ENCODE assay signal across 22 mouse cellular contexts in genomic region chr12:72287332-72288004, GRCm38 (mm10).
DNase-seq lines count a peak whose midpoint lies in the region; ATAC-seq and TF ChIP-seq lines count a peak whose summit lies in the region.
"Had no signal": no experiment of that assay in that cellular context is flagged by ENCODE, and none has a peak within 500 bp of the region (broad histone marks: within the 10 kb centered on the region; RNA-seq: fewer than 3 reads in every experiment).

No protein-coding gene starts in this region.

- peak; percentile 84; the same call in 1 of the 2 replicates for ATAC-seq in embryonic facial prominence, embryonic 14.5 days (ENCODE audit: low read depth)
- peak; percentile 63 for ATAC-seq in embryonic facial prominence, embryonic 15.5 days (ENCODE audit: insufficient number of reproducible peaks, low FRiP score, low TSS enrichment, low read depth)
- ATAC-seq in intestine, postnatal 0 days: no peak
- ATAC-seq: activated CD4-positive, CD25-positive, alpha-beta regulatory T cell, adult 4 months; CD4-positive, CD25-positive, alpha-beta regulatory T cell, adult 4 months; Patski had no signal

- H3K9ac ChIP-seq in embryonic facial prominence, embryonic 14.5 days (ENCODE audit: low read depth, low read length): no peak overlapping the region
- H3K9ac ChIP-seq in embryonic facial prominence, embryonic 15.5 days: no peak overlapping the region
- H3K9ac ChIP-seq in intestine, postnatal 0 days (ENCODE audit: low read depth, low read length): no peak overlapping the region

- 74% methylated on average over 4 of the region's 4 CpGs for WGBS in embryonic facial prominence, embryonic 14.5 days
- WGBS in embryonic facial prominence, embryonic 10.5 days: 76% methylated on average over 4 of the region's 4 CpGs
- 69% methylated on average over 4 of the region's 4 CpGs for WGBS in embryonic facial prominence, embryonic 15.5 days
- WGBS in intestine, postnatal 0 days: 59% methylated on average over 4 of the region's 4 CpGs

- no peaks in the 10 kb centered on the region for H3K27me3 ChIP-seq in embryonic facial prominence, embryonic 14.5 days (replicated peaks; ENCODE audit: control insufficient read depth, insufficient read depth, low read length)
- H3K27me3 ChIP-seq in embryonic facial prominence, embryonic 10.5 days (replicated peaks; ENCODE audit: low read depth, poor library complexity, severe bottlenecking): no peaks in the 10 kb centered on the region
- no peaks in the 10 kb centered on the region for H3K27me3 ChIP-seq in embryonic facial prominence, embryonic 15.5 days
- H3K27me3 ChIP-seq in intestine, postnatal 0 days (replicated peaks; ENCODE audit: control insufficient read depth, insufficient read depth, low read length): no peaks in the 10 kb centered on the region
- H3K27me3 ChIP-seq: CH12.LX, Patski had no signal

- H3K36me3 ChIP-seq in embryonic facial prominence, embryonic 14.5 days (ENCODE audit: control insufficient read depth, insufficient read depth, low read length): no peaks in the 10 kb centered on the region
- no peaks in the 10 kb centered on the region for H3K36me3 ChIP-seq in embryonic facial prominence, embryonic 10.5 days (replicated peaks)
- no peaks in the 10 kb centered on the region for H3K36me3 ChIP-seq in embryonic facial prominence, embryonic 15.5 days
- no peaks in the 10 kb centered on the region for H3K36me3 ChIP-seq in intestine, postnatal 0 days (ENCODE audit: control insufficient read depth, insufficient read depth)
- H3K36me3 ChIP-seq: G1E had no signal

- H3K4me1 ChIP-seq in embryonic facial prominence, embryonic 14.5 days (ENCODE audit: control insufficient read depth, insufficient read depth, low read length): no peaks in the 10 kb centered on the region
- H3K4me1 ChIP-seq in embryonic facial prominence, embryonic 10.5 days: no peaks in the 10 kb centered on the region
- no peaks in the 10 kb centered on the region for H3K4me1 ChIP-seq in embryonic facial prominence, embryonic 15.5 days
- no peaks in the 10 kb centered on the region for H3K4me1 ChIP-seq in intestine, postnatal 0 days (replicated peaks; ENCODE audit: control insufficient read depth, insufficient read depth, low read length)

- no peak overlapping the region for H3K27ac ChIP-seq in embryonic facial prominence, embryonic 14.5 days (replicated peaks; ENCODE audit: low read depth, low read length)
- no peak overlapping the region for H3K27ac ChIP-seq in embryonic facial prominence, embryonic 10.5 days (replicated peaks)
- peak overlapping the region; percentile 67 for H3K27ac ChIP-seq in layer of hippocampus, adult 2 months
- H3K27ac ChIP-seq in embryonic facial prominence, embryonic 15.5 days (replicated peaks): no peak overlapping the region
- H3K27ac ChIP-seq in intestine, postnatal 0 days (ENCODE audit: low read depth, low read length): no peak overlapping the region

- peak; percentile 38 for DNase-seq in embryonic facial prominence, embryonic 14.5 days (ENCODE audit: low spot score)
- no peak for DNase-seq in embryonic facial prominence, embryonic 10.5 days (ENCODE audit: low spot score)
- peak; percentile 67 for DNase-seq in heart, adult 11 months
- DNase-seq in heart, postnatal 4 days: no peak
- no peak for DNase-seq in layer of hippocampus, adult 2 months (ENCODE audit: low spot score in 2 of 2)
- no peak for DNase-seq in layer of hippocampus, adult 9-11 months
- DNase-seq: adrenal gland, adult 2 months; adrenal gland, adult 8-10 months; adrenal gland, postnatal 10 days; adrenal gland, postnatal 14 days; adrenal gland, postnatal 25 days; adrenal gland, postnatal 36 days; B cell, adult 2 months; cerebellum, adult 11 months; cerebellum, adult 11-12 months had no signal

- peaks cover 19% of the 10 kb centered on the region for H3K9me3 ChIP-seq in embryonic facial prominence, embryonic 14.5 days (ENCODE audit: control insufficient read depth, low read length)
- no peaks in the 10 kb centered on the region for H3K9me3 ChIP-seq in embryonic facial prominence, embryonic 10.5 days
- no peaks in the 10 kb centered on the region for H3K9me3 ChIP-seq in embryonic facial prominence, embryonic 15.5 days (replicated peaks)
- H3K9me3 ChIP-seq in intestine, postnatal 0 days (ENCODE audit: control insufficient read depth): no peaks in the 10 kb centered on the region
- H3K9me3 ChIP-seq: G1E had no signal

- no peak overlapping the region for H3K4me3 ChIP-seq in embryonic facial prominence, embryonic 14.5 days (ENCODE audit: low read depth, low read length)
- no peak overlapping the region for H3K4me3 ChIP-seq in embryonic facial prominence, embryonic 10.5 days
- no peak overlapping the region for H3K4me3 ChIP-seq in layer of hippocampus, adult 2 months
- H3K4me3 ChIP-seq in embryonic facial prominence, embryonic 15.5 days (replicated peaks): no peak overlapping the region
- H3K4me3 ChIP-seq in intestine, postnatal 0 days (ENCODE audit: low read depth, low read length): no peak overlapping the region

- no peak overlapping the region for H3K4me2 ChIP-seq in embryonic facial prominence, embryonic 14.5 days (ENCODE audit: low read depth, low read length)
- no peak overlapping the region for H3K4me2 ChIP-seq in embryonic facial prominence, embryonic 15.5 days (replicated peaks)
- H3K4me2 ChIP-seq in intestine, postnatal 0 days (replicated peaks; ENCODE audit: low read depth): no peak overlapping the region

- no peak for TF ChIP-seq CTCF in layer of hippocampus, adult 2 months (conservative IDR thresholded peaks at IDR 0.05)
- TF ChIP-seq CTCF in intestine, postnatal 0 days (IDR thresholded peaks at IDR 0.05; ENCODE audit: low read depth): no peak

Comparison
In these comparisons a context has a peak if more than half of its experiments do, and no peak if none do; other contexts are left out.
1. DNase-seq: peak in embryonic facial prominence, embryonic 14.5 days (single experiment) and heart, adult 11 months (single experiment); none in embryonic facial prominence, embryonic 10.5 days (single experiment), heart, postnatal 4 days (single experiment), layer of hippocampus, adult 2 months (0 of 2) and layer of hippocampus, adult 9-11 months (single experiment).